Mouse (Mus musculus): ENCODE results near the gene Cldn19.
A peak's percentile ranks its signal among the peaks of the same experiment; 100 is the strongest.
"Not testable (repeated sequence)": the region's sequence is repeated elsewhere in the genome, so short reads cannot be mapped to it uniquely, and the experiment has no call there.

The Cldn19 gene

DNA sequence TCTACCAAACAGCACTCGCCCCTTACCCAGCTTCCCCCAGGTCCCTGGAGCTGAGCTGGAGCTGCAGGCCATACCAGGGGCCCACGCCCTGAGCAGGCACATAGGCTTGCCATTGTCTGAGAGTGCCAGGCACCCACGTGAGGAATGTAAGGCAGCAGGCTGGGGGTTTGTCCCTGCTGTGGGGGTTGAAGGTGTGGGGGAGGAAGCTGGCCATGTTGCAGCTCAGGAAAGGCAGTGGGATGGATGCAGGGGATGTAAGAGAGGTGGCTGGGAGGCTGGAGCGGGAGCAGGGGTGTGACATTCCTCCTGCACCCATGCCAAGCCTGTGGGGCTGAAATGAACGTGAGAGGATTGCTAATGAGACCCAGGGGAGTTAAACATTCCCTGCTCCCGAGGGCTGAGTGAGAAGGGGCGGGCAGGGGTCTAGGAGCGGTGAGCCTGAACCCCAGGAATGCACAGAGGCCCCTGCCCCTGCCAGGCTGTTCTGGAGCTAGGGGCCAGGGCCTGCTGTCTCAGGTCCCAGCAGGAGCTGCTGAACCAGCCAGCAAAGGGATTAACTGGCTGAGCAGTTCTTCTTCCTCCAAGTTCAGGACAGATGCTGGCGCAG, 1.1 kb upstream of the Cldn19 start:
- DNase-seq: no peak

DNA sequence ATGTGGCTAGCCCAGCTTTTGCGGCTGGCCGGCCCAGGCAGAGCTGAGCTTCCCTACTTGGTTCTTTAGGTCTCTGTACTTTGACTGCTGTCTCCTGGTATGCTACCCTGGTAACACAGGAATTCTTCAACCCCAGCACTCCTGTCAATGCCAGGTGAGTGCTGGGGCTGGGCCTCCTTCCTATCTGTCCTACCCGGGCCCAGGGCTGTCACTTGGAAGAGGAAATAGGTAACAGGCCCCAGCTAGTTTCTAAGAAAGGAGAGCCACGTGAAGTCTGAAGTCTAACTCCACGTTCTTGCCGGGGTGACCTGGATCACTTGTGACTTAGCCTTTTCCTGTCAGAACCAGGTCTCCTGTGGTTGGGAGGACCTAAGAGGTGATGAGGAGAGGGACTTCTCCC, 1.9 kb downstream of the Cldn19 start:
- DNase-seq: no peak

DNA sequence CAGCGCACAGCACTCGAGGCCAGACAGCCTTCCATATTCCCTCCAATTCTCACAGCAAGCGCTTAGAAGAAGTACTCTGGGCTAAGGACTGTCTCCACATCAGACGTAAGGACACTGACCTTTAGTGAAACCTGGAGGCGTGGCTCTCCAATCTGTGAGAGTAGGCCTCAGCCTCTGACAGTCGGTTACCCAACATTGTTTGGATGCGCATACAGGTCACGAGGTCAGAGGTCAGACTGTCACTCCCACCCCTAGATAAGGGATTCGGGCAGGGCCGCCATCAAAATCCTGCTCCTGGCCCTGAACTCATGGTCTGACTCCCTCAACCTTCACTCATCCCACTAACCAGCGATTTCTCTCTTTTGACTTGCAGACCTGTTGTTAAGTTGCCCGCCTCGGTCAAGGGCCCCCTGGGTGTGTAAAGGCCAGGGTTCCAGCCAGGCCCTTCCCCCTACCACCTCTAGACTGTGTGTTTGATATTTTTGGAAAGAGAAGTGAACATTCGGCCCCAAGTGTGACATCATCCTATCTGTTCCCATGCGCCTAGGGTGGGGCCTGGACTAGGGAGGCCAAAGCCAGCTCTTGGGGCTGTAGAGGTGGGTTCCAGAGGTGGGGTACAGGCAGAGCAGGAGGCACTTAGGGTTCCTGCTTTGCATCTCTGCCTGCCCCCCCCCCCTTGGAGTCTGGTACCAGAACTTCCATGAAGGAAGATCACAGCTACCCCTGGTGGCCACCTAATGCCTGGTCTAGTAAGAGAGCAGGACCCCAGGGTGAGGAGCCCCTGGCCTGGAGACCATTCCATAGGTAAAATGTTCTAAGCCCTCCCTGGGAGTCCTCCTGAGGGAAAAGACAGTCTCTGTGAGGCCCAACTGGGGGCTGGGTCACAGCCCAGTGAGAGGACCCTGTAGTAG, 4.4 kb downstream of the Cldn19 start:
- no peak for DNase-seq

DNA sequence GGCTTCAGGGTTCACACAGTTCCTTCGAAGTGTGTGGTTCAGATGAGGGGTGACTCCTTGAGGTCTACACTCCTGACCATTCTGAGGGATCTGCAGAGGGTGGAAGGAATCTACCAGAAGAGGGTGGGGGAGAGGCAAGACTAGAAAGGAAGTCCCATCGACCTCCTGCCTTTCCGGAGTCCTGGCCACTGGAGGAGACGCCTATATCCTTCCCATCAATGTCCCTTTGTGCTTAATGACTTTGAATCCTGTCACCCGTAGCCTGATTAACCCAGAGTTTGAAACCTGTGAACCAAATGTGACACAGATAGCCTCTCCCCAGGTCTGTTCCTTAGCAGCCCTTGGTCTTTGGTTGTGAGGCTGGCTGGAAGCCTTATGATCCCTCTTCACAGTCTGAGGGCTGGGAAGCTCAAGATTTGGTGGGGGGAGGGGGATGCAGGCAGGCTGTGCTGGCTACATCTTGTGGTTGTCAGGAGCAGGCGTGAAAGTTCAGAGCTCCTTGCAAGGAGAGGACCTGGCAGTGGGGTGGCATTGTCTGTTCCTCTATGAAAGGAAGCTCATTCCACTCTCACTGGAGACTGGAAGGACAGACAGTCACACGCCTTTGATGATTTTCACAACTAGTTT, 6.0 kb downstream of the Cldn19 start:
- DNase-seq: no peak

DNA sequence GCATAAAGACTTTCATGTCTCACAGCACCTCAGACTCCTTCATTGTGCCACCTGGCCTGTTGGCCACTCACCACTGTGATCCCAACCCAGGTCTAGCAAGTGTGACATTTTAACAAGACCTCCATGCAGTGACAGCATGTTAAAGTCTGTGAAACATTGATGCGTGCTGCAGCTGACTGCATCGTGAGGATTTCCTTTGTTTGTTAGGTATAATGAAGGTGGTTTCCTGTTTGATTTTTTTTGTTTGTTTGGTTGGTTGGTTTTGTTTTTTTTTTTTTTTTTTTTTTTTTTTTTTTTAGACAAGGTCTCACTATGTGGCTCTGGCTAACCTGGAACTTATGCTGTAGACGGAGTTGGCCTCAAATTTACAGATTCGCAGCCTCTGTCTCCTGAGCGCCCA, 7.3 kb downstream of the Cldn19 start:
- no peak for DNase-seq

DNA sequence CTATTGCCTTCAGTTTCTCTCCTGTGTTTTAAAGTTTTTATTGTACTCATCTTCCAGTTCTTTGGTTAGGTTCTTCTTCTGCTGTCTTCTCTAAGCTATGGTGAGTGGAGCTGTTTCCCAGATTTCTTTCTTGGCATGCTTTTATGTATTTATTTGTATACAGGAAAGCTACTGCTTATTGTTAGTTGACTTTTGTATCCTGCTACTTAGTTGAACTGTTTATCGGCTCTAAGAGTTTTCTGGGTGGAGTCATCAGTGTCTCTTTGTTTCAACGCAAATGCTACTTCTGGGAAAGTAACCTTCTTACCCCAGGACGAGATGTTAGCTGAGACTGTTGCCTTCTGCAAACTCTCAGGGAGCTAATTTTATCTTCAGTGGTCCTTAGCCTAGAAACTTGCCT, 8.2 kb downstream of the Cldn19 start:
- no peak for DNase-seq

DNA sequence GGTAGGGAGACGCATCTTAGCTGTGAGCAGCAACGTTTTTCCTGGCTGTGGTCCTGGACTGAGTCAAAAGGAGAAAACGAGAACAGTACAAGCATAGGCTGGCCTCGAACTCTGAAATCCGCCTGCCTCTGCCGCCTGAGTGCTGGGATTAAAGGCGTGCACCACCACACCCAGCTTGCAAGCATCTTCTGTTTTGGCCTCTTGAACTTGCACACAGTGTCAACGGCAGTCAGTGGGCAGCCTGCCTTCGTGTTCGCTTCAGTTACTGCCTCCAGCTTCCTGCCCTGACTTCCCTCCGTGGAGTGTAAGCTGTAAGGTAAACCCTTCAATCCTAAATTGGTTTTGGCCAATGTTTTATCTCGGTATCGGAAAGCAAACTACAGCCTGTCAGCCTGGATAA, 11.4 kb downstream of the Cldn19 start:
- no peak for DNase-seq

DNA sequence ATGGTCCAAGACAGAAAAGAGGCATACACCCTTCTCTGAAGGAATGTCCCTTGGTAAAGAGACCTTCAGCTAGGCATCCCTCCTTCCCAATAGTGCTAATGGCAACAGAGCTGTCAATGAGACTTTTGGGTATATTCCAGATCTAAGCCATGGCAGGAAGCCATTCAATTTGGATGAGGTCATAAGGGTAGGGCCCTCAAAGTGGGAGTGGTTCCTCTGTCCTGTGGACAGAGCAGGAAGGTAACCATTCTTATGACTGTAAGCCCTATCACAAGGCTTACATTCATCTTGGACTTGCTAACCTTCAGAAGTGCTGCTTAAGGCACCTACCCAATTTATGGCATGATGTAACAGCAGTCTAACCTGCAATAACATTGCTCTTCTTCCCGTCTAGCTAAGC, 19.4 kb downstream of the Cldn19 start:
- DNase-seq: no peak

DNA sequence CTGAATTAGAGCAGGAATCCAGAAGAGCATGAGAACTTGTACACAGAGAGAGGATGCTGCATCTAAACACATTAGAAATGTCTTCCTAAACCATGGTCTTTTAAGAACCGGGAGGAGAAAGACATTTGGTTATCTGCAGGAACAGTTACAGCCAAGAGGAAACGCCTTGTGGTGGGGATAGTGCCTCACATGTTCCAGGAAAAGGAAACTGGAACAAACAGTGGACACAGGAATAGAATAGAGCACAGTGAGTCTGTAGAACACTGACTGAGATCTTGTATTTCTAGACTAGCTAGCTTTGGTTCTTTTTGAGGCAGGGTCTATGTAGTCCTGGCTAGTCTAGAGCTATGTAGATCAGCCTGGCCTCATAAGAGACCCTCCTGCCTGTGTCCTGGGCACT, 20.0 kb downstream of the Cldn19 start:
- no peak for DNase-seq

DNA sequence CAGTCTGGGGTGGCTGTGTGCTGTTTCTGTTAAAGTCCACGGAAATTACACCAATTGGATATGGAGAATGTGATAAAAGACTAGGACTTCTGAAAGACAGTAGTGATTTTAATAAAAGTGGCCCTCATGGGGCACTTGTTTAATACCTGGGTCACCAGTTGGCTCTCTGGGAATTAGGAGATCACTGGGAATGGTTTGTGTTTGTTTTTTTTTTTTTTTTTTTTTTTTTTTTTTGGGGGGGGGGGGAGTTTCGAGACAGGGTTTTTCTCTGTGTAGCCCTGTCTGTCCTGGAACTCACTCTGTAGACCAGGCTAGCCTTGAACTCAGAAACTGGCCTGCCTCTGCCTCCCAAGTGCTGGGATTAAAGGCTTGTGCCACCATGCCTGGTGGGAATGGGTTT, 20.5 kb downstream of the Cldn19 start:
- DNase-seq: no peak

DNA sequence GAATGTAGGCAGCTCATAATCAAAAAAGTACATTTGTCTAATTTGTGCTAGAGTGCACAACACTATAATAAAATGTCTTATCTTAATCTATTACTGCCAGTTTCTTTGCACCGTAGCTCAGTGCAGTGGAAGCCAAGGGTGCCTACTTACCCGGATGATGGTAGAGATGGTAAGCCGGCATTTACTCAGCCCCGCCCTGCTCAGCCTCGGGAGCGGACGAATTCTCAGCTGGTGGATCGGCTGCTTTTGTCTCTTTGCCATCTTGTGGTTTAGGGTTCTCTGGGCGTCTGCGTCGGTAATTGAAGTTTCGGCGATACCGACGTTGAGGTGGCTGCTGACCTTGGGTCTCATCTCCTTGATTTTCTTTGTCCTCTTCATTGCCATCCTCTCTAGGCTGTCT, 23.6 kb downstream of the Cldn19 start:
- DNase-seq: not testable (repeated sequence)

DNA sequence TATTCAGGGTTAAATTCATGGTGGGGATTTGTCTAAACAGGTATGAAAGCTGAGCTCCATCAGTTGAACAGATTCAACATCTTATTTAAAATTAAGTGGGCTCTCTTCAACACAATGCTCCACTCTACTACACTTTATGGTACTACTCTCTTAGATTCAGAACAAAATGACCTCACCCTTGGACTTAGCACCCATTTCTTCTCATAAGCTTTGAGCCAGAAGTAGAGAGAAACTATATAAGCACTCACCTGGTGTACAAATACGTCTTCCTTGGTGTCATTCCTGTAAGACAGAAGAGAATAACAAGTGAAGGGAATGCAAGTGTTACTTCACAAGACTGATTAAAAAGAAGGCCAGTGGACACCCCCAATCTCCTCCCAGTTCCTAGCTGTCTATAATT, 29.6 kb downstream of the Cldn19 start:
- no peak for DNase-seq

DNA sequence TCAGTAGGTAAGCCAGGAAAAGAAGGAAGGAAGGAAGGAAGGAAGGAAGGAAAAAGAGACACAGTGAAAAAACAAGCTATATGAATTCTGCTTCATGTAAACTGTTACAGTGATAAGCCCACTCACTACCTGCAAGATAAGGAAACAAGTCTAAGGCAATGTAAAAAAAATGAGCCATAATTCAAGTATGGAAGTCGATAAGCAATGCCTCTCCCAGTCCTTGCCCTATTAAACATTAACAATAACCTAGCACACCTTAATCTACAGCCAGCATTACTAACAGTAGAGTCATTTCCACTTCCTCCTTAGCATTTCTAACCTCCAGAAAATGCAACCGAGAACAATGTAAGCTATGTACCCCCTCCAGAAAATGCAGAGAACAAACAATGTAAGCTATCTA, 30.1 kb downstream of the Cldn19 start:
- DNase-seq: no peak

DNA sequence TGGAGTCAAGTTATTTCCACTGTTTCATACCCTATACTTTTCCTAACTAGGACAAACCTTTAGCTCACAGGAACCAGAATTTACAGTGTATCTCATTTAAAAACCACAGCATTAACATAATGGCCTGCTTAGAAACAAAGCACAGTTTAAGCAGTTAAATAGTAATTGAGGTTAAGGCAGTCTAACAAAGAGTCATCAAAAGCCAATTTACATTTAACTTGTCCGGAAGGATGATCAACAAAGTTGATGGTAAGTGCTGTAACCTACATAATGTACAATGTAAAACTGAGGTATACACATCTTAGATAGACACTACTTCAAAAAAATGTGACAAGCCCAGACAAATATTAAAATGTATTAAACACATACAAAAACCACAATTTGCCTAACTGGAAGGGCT, 36.7 kb downstream of the Cldn19 start:
- DNase-seq: no peak

DNA sequence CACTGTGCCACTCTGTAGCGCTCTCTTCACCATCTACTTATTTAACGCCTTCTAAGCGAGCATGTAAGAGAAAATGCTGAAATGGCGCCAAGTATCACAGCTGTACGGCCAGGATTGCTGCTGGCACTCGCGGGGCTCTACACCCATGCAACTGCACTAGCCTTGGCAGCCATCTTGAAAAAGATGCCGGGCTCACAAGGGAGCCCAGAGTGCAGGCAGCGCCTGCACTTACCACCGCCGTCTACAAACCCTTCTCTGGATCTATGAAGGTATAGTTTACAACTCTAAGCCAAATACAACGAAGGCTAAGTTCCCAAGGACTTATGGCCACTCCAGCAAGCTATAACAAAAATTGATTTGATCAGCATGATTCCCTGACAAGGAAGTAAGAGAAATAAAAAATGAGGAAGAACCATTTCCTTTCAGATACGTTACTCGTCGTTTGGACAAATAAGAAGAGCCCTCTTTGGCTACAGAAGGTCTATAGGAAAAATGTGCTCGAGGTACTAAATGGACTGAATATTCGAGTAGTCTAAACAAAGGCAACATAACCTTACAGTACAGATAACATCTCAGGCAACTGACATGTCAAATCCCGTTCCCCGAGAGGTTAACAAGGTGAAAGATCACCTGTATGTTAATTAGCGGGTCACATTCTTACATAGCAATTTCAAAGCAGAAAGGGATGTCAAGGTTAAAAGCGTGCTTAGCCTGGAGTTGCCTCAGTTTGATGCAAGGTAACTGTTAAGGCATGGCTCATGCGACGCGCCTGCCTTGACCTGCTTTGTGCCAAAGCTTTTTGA, 37.8 kb downstream of the Cldn19 start:
- DNase-seq: peak; percentile 15

DNA sequence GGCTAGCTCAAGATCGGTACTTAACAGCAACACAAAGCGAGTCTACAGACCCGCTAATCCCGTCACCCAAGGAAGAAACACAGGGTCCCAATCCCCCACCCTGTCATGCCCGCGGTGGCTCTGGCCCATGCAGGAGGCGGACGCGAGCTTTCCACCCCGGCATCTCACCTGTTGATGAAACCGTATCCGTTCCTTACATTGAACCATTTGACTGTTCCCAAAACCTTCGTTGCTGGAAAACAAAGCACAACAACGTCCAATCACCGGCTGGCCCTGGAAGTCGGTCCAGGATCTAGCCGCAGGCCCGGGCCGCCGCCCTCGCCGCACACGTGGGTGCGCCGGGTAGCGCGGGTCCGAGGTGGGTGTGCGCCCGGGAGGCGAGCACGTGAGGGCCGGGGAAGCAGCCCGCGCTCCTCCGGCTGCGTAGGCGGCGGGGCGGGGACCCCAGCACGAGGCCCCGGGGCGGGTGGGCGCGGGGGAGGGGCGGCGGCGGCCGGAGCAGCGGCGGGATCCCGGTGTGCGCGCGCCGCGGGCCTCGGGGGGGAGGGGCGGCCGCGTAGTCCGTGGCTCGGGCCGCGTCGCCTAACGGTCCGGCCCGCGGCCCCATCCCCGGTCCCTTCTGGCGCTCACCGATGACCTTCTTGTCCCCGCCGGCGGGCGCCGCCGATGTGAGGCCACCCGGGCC, 38.5 kb downstream of the Cldn19 start:
- peak; percentile 26 for DNase-seq

DNA sequence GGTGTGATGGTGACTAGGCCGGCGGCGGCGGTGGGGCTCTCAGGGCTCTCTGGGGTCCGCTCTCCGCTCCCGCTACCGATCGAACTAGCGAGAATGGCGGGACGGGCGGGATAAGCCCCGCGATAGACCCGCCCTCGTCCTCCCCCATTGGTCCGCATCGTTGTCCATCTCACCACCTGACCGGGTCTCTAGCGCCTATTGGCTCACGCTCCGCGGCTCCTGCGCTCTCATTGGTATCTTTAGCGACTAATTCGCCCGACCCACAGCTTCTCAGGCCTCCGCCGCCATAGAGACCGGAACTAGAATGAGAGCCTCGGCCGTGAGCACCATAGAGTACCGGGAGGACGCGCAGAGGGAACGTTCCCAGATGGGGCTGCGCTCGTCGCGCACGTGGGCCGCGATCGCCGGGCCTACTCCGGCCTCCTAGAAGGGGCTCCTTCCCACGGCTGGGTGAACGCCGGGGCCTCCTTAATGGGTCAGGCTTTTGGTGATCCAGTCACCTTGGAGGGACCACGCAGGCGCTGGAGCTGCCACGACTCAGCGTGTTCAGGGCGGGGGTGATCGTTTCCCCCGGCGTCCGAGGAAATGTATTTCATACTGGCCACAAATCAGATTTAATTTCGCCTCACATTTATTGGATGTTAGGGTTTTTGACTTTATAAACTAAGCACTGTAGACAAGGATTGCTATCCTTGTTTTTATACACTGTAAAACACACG, 39.4 kb downstream of the Cldn19 start, which contains the start of gene Ybx1:
Gene Ybx1, minus strand, starts transcription at position 190 of the 719 bp plus-strand sequence.
- DNase-seq: peak; percentile 100

DNA sequence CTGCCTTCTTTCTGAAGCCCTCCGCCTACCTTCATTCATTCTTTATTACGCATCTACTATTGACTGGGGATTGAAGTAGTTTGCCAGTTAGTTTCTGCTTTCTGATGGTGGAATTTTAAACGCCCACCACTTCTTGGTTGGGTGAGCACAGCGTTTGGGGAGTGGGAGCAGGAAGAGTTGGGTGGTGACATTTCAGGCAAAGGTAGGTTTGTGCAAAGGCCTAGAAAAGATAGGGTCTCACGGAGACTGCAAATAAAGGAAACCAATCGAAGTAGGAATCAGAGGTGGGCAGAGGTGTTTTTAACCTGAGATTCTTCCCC, 39.9 kb downstream of the Cldn19 start:
- no peak for DNase-seq

DNA sequence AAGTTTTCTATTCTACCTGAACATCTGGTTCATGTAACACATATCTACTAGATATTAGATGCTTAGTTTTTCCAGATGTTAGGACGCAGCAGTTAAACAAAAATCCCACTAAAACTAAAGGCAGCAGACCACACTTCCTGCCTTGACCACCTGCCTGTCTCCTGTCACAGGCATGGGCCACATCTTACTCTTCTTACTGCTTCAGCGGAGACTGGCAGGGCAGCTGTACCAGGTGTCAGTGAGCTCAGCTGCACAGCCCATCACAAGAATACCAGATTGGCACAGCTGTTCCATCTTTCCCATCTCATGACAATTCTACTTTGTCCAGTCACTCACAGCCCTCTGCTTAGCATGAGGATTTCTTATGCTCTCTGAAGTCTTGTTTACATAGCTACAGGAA, 42.1 kb downstream of the Cldn19 start:
- DNase-seq: no peak

DNA sequence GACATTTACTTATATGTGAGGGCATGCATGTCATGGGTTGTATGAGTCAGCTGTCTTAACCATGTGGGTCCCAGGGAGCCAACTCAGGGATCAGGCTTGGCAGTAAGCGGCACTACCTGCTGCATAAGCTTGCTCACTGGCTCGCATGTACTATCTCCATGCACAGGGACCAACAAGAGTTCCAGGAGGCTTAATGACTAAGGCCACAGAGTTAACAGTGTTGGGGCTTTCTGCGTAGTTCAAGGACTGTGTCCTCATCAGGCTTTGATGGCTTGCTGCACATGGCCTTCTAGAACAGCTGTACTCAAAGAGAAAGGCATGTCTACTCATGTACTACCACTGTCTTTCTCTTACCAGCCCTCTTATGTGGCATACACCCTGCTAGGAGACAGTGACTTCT, 45.5 kb downstream of the Cldn19 start:
- DNase-seq: no peak

DNA sequence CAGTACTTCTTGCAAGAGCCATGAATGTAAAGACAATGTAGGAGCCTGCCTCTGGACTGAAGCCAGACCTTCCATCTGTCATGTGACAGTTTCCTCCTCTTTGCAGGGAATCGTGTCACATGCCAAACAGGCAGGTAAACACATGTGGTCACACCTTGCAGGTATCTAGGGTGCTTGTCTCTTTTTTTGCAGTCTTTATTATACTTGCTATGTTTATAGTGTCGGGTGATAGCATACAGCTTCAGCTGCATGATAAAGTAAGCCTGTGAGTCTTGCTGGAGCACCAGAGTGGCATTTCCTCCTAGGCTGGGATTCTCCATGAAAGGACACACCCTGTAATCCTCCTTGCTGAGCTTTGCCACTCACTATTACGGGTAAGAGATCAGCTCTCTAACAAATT, 46.6 kb downstream of the Cldn19 start:
- no peak for DNase-seq

DNA sequence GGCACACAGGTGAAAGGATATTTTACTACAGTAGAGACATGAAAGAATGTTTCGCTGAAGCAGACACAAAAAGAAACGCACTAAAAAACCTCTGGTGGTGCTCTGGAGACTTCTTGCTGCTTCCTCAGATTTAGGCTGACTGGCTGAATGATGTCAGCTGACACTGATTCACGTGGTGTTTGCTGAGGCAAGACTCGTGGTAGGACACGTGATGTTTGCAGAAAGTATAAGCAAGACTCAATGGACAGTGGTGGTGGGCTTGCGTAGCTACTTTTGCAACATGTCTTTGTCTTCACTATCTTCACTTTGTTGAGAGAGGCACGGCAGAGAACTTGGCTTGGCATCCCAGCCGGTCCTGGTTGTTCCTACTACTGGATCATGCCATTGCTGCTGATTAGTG, 48.1 kb downstream of the Cldn19 start:
- DNase-seq: no peak
